Mouse (Mus musculus) MEL (cell line): ENCODE results near the gene Elmsan1. TPM values are rescaled to one million over a fixed set of nuclear protein-coding genes. Genes with fewer than 3 reads are reported as not detected.
A peak's percentile ranks its signal among the peaks of the same experiment; 100 is the strongest.

ENCODE experiments used
- DNase-seq: peaks from one replicate; pipeline ENCODE4 v3.0.0; 2011; ENCODE audit warnings: low read depth, low spot score
- H3K27ac ChIP-seq: 2 replicates; pipeline ENCODE4 v1.5.1; 2012; ENCODE audit warnings: low read depth, mild to moderate bottlenecking, control low read depth, low read length, moderate library complexity; ENCODE audit not compliant: control insufficient read depth
- H3K27me3 ChIP-seq, 2 experiments: fragments of 150-350 bp in 1 of 2; sonication (generic) in 1 of 2; 2 replicates each; pipeline ENCODE4 v1.6.1; 2012; ENCODE audit warnings: low read length in 2 of 2, mild to moderate bottlenecking in 2 of 2, improper control_type of control experiment in 1 of 2, moderate library complexity in 1 of 2; ENCODE audit not compliant: insufficient read depth in 2 of 2, control insufficient read depth in 1 of 2
- H3K36me3 ChIP-seq, 2 experiments: 2 replicates each; pipeline ENCODE4 v1.6.1; 2012 to 2014; ENCODE audit warnings: low read length in 2 of 2, improper control_type of control experiment in 1 of 2, inconsistent platforms in 1 of 2, mild to moderate bottlenecking in 1 of 2; ENCODE audit not compliant: insufficient read depth in 2 of 2, control insufficient read depth in 1 of 2
- H3K4me1 ChIP-seq, 2 experiments: fragments of 150-350 bp in 1 of 2; sonication (generic) in 1 of 2; 2 replicates each; pipeline ENCODE4 v1.6.1; 2012; ENCODE audit warnings: low read length in 2 of 2, improper control_type of control experiment in 1 of 2, mild to moderate bottlenecking in 1 of 2; ENCODE audit not compliant: insufficient read depth in 2 of 2, control insufficient read depth in 1 of 2
- H3K4me3 ChIP-seq, 2 experiments: fragments of 150-350 bp in 1 of 2; sonication (generic) in 1 of 2; 2 replicates each; pipeline ENCODE4 v1.5.1; 2012; ENCODE audit warnings: low read depth in 2 of 2, low read length in 2 of 2, mild to moderate bottlenecking in 2 of 2, moderate library complexity in 2 of 2, control low read depth in 1 of 2, improper control_type of control experiment in 1 of 2; ENCODE audit not compliant: control insufficient read depth in 1 of 2, insufficient read depth in 1 of 2
- H3K79me2 ChIP-seq: 2 replicates; pipeline ENCODE4 v1.6.1; 2012; ENCODE audit warnings: mild to moderate bottlenecking, low read length, moderate library complexity; ENCODE audit not compliant: control insufficient read depth, poor library complexity, insufficient read depth
- H3K9ac ChIP-seq: 2 replicates; pipeline ENCODE4 v1.6.1; 2012; ENCODE audit warnings: low read depth, mild to moderate bottlenecking, control low read depth, low read length, moderate library complexity; ENCODE audit not compliant: control insufficient read depth, poor library complexity, severe bottlenecking
- H3K9me3 ChIP-seq: fragments of 150-350 bp; sonication (generic); replicated peaks from 2 replicates; pipeline ENCODE4 v1.6.1; 2012; ENCODE audit warnings: mild to moderate bottlenecking, low read length, improper control_type of control experiment, moderate library complexity; ENCODE audit not compliant: insufficient read depth
- BHLHE40 ChIP-seq: IDR thresholded peaks from 2 replicates; pipeline ENCODE4 v1.6.1; 2012; ENCODE audit warnings: low read depth, mild to moderate bottlenecking, inconsistent platforms, low read length, improper control_type of control experiment, borderline replicate concordance
- CHD1 ChIP-seq: IDR thresholded peaks from 2 replicates; pipeline ENCODE4 v1.6.1; 2012; ENCODE audit warnings: low read depth, mild to moderate bottlenecking, inconsistent platforms, low read length, improper control_type of control experiment
- CHD2 ChIP-seq: IDR thresholded peaks from 2 replicates; pipeline ENCODE4 v1.6.1; 2011; ENCODE audit warnings: low read length, improper control_type of control experiment
- CTCF ChIP-seq, 3 experiments: IDR thresholded peaks in 2 of 3; conservative IDR thresholded peaks in 1 of 3; 2 replicates each; pipeline ENCODE4 v1.5.1; 2011 to 2012; ENCODE audit warnings: low read length in 3 of 3, low read depth in 2 of 3, mild to moderate bottlenecking in 2 of 3, improper control_type of control experiment in 1 of 3, inconsistent platforms in 1 of 3, mixed read lengths in 1 of 3, moderate library complexity in 1 of 3; ENCODE audit not compliant: control insufficient read depth in 1 of 3, insufficient read depth in 1 of 3, poor library complexity in 1 of 3, severe bottlenecking in 1 of 3
- E2F4 ChIP-seq: IDR thresholded peaks from 2 replicates; pipeline ENCODE4 v1.6.1; 2011; ENCODE audit warnings: low read depth, low read length, improper control_type of control experiment, borderline replicate concordance
- ELF1 ChIP-seq: IDR thresholded peaks from 2 replicates; pipeline ENCODE4 v1.6.1; 2014; ENCODE audit warnings: low read depth, mild to moderate bottlenecking, inconsistent platforms, low read length, improper control_type of control experiment, moderate library complexity
- EP300 ChIP-seq, 2 experiments: IDR thresholded peaks; 2 replicates each; pipeline ENCODE4 v1.6.1; 2011; ENCODE audit warnings: improper control_type of control experiment in 2 of 2, low read length in 2 of 2, low read depth in 1 of 2, mild to moderate bottlenecking in 1 of 2
- ETS1 ChIP-seq: IDR thresholded peaks from 2 replicates; pipeline ENCODE4 v1.6.1; 2012; ENCODE audit warnings: low read depth, mild to moderate bottlenecking, inconsistent platforms, low read length, improper control_type of control experiment, moderate library complexity
- GABPA ChIP-seq: IDR thresholded peaks from 2 replicates; pipeline ENCODE4 v1.6.1; 2012; ENCODE audit warnings: low read depth, mild to moderate bottlenecking, inconsistent platforms, low read length, improper control_type of control experiment, moderate library complexity
- GATA1 ChIP-seq: IDR thresholded peaks from 2 replicates; pipeline ENCODE4 v1.6.1; 2011; ENCODE audit warnings: low read depth, low read length, improper control_type of control experiment
- HCFC1 ChIP-seq: IDR thresholded peaks from 2 replicates; pipeline ENCODE4 v1.6.1; 2012; ENCODE audit warnings: low read depth, mild to moderate bottlenecking, inconsistent platforms, low read length, improper control_type of control experiment, moderate library complexity
- JUND ChIP-seq: IDR thresholded peaks from 2 replicates; pipeline ENCODE4 v1.6.1; 2011; ENCODE audit warnings: low read depth, mild to moderate bottlenecking, improper control_type of control experiment, low read length
- KAT2A ChIP-seq: conservative IDR thresholded peaks from 2 replicates; pipeline ENCODE4 v1.6.1; 2012; ENCODE audit warnings: low read depth, low read length, improper control_type of control experiment, inconsistent platforms
- MAFK ChIP-seq: IDR thresholded peaks from 2 replicates; pipeline ENCODE4 v1.6.1; 2011; ENCODE audit warnings: low read depth, mild to moderate bottlenecking, low read length, improper control_type of control experiment, borderline replicate concordance
- MAX ChIP-seq: IDR thresholded peaks from 2 replicates; pipeline ENCODE4 v1.6.1; 2011; ENCODE audit warnings: low read length, improper control_type of control experiment
- MAZ ChIP-seq: IDR thresholded peaks from 2 replicates; pipeline ENCODE4 v1.6.1; 2012; ENCODE audit warnings: low read depth, mild to moderate bottlenecking, inconsistent platforms, low read length, improper control_type of control experiment
- MEF2A ChIP-seq: IDR thresholded peaks from 2 replicates; pipeline ENCODE4 v1.6.1; 2014; ENCODE audit warnings: low read depth, mild to moderate bottlenecking, inconsistent platforms, low read length, improper control_type of control experiment; ENCODE audit not compliant: poor library complexity, insufficient replicate concordance, severe bottlenecking; ENCODE audit errors: extremely low read depth
- MXI1 ChIP-seq: IDR thresholded peaks from 2 replicates; pipeline ENCODE4 v1.6.1; 2011; ENCODE audit warnings: mild to moderate bottlenecking, low read depth, low read length, improper control_type of control experiment
- NELFE ChIP-seq: IDR thresholded peaks from 2 replicates; pipeline ENCODE4 v1.6.1; 2011; ENCODE audit warnings: low read depth, low read length, improper control_type of control experiment
- NRF1 ChIP-seq: IDR thresholded peaks from 2 replicates; pipeline ENCODE4 v1.6.1; 2014; ENCODE audit warnings: low read depth, mild to moderate bottlenecking, inconsistent platforms, low read length, improper control_type of control experiment, moderate library complexity; ENCODE audit not compliant: poor library complexity, insufficient read depth, severe bottlenecking
- POLR2A ChIP-seq, 2 experiments: IDR thresholded peaks; 2 replicates each; pipeline ENCODE4 v1.6.1; 2011 to 2012; ENCODE audit warnings: low read length in 2 of 2, mild to moderate bottlenecking in 2 of 2, control low read depth in 1 of 2, improper control_type of control experiment in 1 of 2, low read depth in 1 of 2, moderate library complexity in 1 of 2; ENCODE audit not compliant: control insufficient read depth in 1 of 2, insufficient read depth in 1 of 2, poor library complexity in 1 of 2
- POLR2AphosphoS2 ChIP-seq: IDR thresholded peaks from 2 replicates; pipeline ENCODE4 v1.6.1; 2011; ENCODE audit warnings: low read length, improper control_type of control experiment
- POLR2AphosphoS5 ChIP-seq: IDR thresholded peaks from 2 replicates; pipeline ENCODE4 v1.6.1; 2012; ENCODE audit warnings: low read depth, borderline replicate concordance, mild to moderate bottlenecking, inconsistent platforms, low read length, moderate library complexity, mixed read lengths
- RAD21 ChIP-seq: IDR thresholded peaks from 2 replicates; pipeline ENCODE4 v1.6.1; 2011; ENCODE audit warnings: mild to moderate bottlenecking, low read depth, low read length, improper control_type of control experiment
- SIN3A ChIP-seq: IDR thresholded peaks from 2 replicates; pipeline ENCODE4 v1.6.1; 2012; ENCODE audit warnings: low read length, improper control_type of control experiment, inconsistent platforms
- SMC3 ChIP-seq: IDR thresholded peaks from 2 replicates; pipeline ENCODE4 v1.6.1; 2011; ENCODE audit warnings: low read depth, low read length, improper control_type of control experiment
- TAL1 ChIP-seq: IDR thresholded peaks from 2 replicates; pipeline ENCODE4 v1.6.1; 2012; ENCODE audit warnings: mild to moderate bottlenecking, inconsistent platforms, low read length, moderate library complexity, mixed read lengths
- TBP ChIP-seq: IDR thresholded peaks from 2 replicates; pipeline ENCODE4 v1.8.0; 2011; ENCODE audit warnings: low read depth, low read length, improper control_type of control experiment
- TCF12 ChIP-seq: IDR thresholded peaks from 2 replicates; pipeline ENCODE4 v1.6.1; 2014; ENCODE audit warnings: low read depth, mild to moderate bottlenecking, inconsistent platforms, low read length, improper control_type of control experiment, moderate library complexity
- USF1 ChIP-seq: IDR thresholded peaks from 2 replicates; pipeline ENCODE4 v1.6.1; 2014; ENCODE audit warnings: low read depth, mild to moderate bottlenecking, inconsistent platforms, low read length, improper control_type of control experiment, moderate library complexity
- USF2 ChIP-seq, 2 experiments: IDR thresholded peaks; 2 replicates each; pipeline ENCODE4 v1.6.1; 2011 to 2012; ENCODE audit warnings: improper control_type of control experiment in 2 of 2, low read length in 2 of 2, borderline replicate concordance in 1 of 2, inconsistent platforms in 1 of 2, low read depth in 1 of 2, mild to moderate bottlenecking in 1 of 2; ENCODE audit not compliant: insufficient read depth in 1 of 2
- ZKSCAN1 ChIP-seq: IDR thresholded peaks from 2 replicates; pipeline ENCODE4 v1.6.1; 2012; ENCODE audit warnings: low read depth, mild to moderate bottlenecking, inconsistent platforms, low read length, improper control_type of control experiment, moderate library complexity
- ZMIZ1 ChIP-seq: IDR thresholded peaks from 2 replicates; pipeline ENCODE4 v1.6.1; 2012; ENCODE audit warnings: low read depth, mild to moderate bottlenecking, inconsistent platforms, low read length, improper control_type of control experiment, moderate library complexity
- polyA plus RNA-seq, 2 experiments: library from polyadenylated mRNA; stranded (reverse) in 1 of 2; unstranded in 1 of 2; fragments of >175 nt in 1 of 2; fragments of >200 nt in 1 of 2; gene quantifications; 2 replicates each; pipeline versions ENCODE4 v1.2.1 to v1.2.4; 2012; ENCODE audit warnings: low replicate concordance in 2 of 2, low read depth in 1 of 2; ENCODE audit not compliant: insufficient read length in 2 of 2, insufficient read depth in 1 of 2, missing spikeins in 1 of 2
- total RNA-seq: library from RNA; depleted of rRNA; stranded (reverse); fragments of 300-350 nt; gene quantifications from 2 replicates; pipeline ENCODE4 v1.2.3, GENCODE M21; 2012; rRNA removed

Elmsan1 gene
- 7.7 TPM in 2 replicates for total RNA-seq
- 10 to 100 TPM in 1 of 2 experiments, not detected in 1; 25.3 TPM for polyA plus RNA-seq

DNA sequence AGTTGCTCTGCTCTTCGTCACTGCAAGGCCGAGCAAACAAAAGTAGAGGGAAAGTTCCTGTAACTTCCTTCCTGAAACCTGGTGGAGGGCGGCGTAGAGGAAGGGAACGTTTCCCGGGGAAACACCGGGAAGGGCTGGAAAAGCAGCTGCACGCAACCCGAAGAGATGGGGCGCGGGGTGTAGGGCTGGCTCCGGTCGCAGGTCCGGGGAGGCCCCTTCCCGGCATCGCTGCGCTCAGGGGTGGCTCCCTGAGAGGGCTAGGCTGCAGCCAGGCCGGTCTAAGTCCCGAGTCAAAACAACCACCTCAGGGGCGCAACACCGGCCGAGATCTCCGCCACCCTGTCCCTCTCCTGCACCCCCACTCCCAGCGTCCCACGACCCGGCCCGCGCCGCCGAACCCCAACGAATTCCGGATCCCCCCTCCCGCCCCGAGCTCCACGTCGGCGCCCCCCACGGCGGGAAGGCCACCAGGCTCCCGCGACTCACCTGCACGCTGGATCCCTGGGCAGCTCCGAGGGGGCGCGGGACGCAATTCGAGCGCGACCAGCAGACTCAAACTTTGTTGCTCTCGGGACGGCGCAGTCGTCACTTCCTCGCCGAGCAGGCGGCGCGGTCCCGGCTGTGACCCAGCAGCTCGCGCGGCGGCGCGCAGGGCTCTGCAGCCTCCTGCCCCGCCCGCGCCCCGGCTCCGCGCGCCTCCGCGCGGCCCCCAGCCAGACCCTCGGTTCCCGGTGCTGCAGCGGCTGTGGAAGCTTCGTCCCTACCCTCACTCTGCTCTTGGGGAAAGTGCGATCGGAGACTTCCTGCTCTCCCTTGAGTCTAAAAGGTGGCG is at the start of gene Elmsan1:
Elmsan1 (minus strand) TSS at position 593 of the 832 bp plus-strand sequence.
- Histone ChIP-seq H3K79me2 (peaks cover 35% of the 10 kb centered on the region), H3K27ac (peak within 1 kb of the TSS; percentile 60), H3K4me3 (peak within 1 kb of the TSS; percentile 84 to 97), H3K9me3 (no peaks in the 10 kb centered on the region), H3K9ac (peak within 1 kb of the TSS; percentile 96), H3K27me3 (no peaks in the 10 kb centered on the region), H3K36me3 (peaks cover 0 to 4% of the 10 kb centered on the region in 2 experiments; a peak in 2 of 4 replicates), H3K4me1 (peaks cover 2 to 10% of the 10 kb centered on the region in 2 experiments; a peak in 3 of 4 replicates)
- DNase-seq = peak; percentile 89
- TF ChIP-seq EP300 (IDR thresholded peaks at IDR 0.05; ENCODE audit: low read depth in 1 of 2, low read length in 2 of 2) (no peak), SIN3A (peak; percentile 0; the same call in 1 of the 2 replicates), ETS1 (no peak), ZMIZ1 (no peak), USF1 (no peak), POLR2AphosphoS5 (no peak), CHD1 (no peak), TAL1 (no peak), JUND (no peak), GATA1 (no peak), CTCF (IDR thresholded peaks at IDR 0.05 in 2 of 3, conservative IDR thresholded peaks at IDR 0.05 in 1 of 3; ENCODE audit: control insufficient read depth in 1 of 3, insufficient read depth in 1 of 3, low read depth in 2 of 3, low read length in 3 of 3, poor library complexity in 1 of 3, severe bottlenecking in 1 of 3) (no peak), BHLHE40 (no peak), SMC3 (no peak), MXI1 (peak; percentile 50; the same call in 1 of the 2 replicates), HCFC1 (peak; percentile 72), NELFE (peak; percentile 51), USF2 (IDR thresholded peaks at IDR 0.05; ENCODE audit: borderline replicate concordance in 1 of 2, insufficient read depth in 1 of 2, low read depth in 1 of 2, low read length in 2 of 2) (no peak), KAT2A (0 out of 2 replicates have a peak, but pooled peaks have one; percentile 24), CHD2 (no peak), MAX (0 out of 2 replicates have a peak, but pooled peaks have one; percentile 7), POLR2AphosphoS2 (no peak), TCF12 (no peak), ZKSCAN1 (no peak), ELF1 (no peak), RAD21 (no peak), MEF2A (no peak), E2F4 (no peak), NRF1 (no peak), MAFK (no peak), GABPA (no peak), MAZ (no peak), POLR2A (IDR thresholded peaks at IDR 0.05; ENCODE audit: control insufficient read depth in 1 of 2, insufficient read depth in 1 of 2, low read depth in 1 of 2, low read length in 2 of 2, poor library complexity in 1 of 2) (peak in 1 of 2 experiments; percentile 79; a peak in 3 of 4 replicates), TBP (no peak)
